Mouse (Mus musculus) heart, adult 18-20 months (tissue): ENCODE results near the gene Taf10. TPM values are rescaled to one million over a fixed set of nuclear protein-coding genes. Genes with fewer than 3 reads are reported as not detected.
A peak's percentile ranks its signal among the peaks of the same experiment; 100 is the strongest.

ENCODE experiments used
- DNase-seq, 2 experiments: peaks; one replicate each; pipeline ENCODE4 v3.0.0; 2021 to 2022; ENCODE audit warnings: mixed read lengths in 1 of 2
- long read RNA-seq, 2 experiments: library from polyadenylated mRNA; stranded (forward); transcript quantifications; one replicate each; pipeline ENCODE4 v2.0.0; 2021
- total RNA-seq, 2 experiments: library from RNA; stranded (reverse); gene quantifications; 2 replicates each; pipeline ENCODE4 v1.2.3; 2021

Taf10 gene
- total RNA-seq, result 100 to 1,000 TPM in 1 of 2 experiments, 10 to 100 TPM in 1; 94.8 to 120 TPM
- long read RNA-seq, experiment 1, full-length matches to known transcripts, result 40 of 48 reads
- long read RNA-seq, experiment 1, partial matches to known transcripts, result 2 of 48 reads
- long read RNA-seq, experiment 1, other reads (novel, unspliced or antisense), result 6 of 48 reads
- long read RNA-seq, experiment 2, full-length matches to known transcripts, result 41 of 48 reads
- long read RNA-seq, experiment 2, partial matches to known transcripts, result 2 of 48 reads
- long read RNA-seq, experiment 2, other reads (novel, unspliced or antisense), result 5 of 48 reads

DNA sequence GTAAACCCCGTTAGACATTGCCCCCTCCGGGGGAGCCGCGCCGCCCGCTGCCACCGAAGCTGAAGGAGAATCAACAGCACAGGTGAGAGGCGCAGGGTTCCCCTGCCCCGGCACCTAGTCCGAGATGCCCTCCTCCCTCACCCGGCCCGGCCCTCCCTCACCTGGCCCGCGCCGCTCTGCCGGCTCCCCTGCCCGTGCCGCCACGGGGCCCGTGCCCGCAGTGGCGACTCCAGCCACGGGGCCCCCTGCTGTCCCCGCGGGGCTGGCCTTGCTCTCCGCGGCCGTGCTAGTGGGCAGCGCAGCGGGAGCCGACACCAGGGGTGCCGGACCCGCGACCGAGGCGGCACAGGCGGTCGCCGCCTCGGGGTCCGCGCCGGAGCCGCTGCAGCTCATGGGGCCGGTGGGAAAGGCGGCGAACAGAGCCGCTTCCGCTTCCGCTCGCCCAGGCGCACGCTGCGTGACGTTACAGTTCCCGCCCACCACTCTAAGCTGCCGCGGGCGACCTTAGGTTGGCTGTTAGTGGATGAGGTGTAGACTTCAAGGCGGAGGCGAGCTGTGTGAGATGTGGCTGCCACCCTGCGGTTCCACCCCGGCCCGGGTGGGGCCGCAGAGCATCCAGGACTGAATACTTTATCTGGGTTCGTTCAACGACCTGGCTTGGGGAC is at the start of gene Taf10:
Taf10 (minus strand) TSS at position 436 of the 665 bp plus-strand sequence.
- peak; percentile 88 to 90 for DNase-seq

DNA sequence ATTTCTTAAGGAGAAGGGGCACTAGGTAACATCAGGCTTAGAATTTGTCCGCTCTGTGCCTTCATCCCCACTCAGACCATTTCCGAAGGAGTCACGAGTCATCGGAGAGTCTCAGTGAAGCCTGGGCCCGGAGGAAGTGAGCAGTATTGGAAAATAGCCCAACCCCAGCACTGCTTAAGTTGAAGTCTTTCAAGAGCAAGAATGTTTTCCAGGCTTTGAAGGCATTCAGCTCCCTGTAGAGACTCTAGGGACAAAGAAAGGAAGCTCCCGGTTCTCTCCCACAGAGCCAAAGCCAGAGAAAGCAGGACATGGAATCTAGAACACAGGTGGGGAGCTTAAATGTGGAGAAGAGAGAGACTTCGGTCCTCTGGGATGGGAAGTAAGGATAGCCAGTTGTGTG is 49.5 kb upstream of the Taf10 start:
- DNase-seq, result peak; percentile 46 to 74

DNA sequence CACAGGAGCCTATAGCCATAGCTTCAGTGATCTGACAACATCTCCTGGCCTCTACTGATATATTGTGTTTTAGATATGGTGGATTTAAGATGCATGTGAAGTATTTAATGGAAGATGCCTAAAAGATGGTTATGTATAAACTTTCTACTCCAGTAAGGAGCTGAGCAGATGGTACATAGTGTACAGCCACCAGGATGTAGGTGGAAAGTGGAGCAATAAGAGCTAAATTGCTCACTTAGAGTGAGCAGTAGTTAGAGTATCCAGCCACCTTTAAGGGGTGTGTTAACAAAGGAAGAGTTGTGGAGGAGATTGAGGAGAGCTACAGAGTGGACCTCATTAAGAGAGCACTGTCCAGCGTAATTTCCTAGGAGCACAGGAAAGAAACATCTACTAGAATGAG is 47.0 kb upstream of the Taf10 start:
- no peak for DNase-seq

DNA sequence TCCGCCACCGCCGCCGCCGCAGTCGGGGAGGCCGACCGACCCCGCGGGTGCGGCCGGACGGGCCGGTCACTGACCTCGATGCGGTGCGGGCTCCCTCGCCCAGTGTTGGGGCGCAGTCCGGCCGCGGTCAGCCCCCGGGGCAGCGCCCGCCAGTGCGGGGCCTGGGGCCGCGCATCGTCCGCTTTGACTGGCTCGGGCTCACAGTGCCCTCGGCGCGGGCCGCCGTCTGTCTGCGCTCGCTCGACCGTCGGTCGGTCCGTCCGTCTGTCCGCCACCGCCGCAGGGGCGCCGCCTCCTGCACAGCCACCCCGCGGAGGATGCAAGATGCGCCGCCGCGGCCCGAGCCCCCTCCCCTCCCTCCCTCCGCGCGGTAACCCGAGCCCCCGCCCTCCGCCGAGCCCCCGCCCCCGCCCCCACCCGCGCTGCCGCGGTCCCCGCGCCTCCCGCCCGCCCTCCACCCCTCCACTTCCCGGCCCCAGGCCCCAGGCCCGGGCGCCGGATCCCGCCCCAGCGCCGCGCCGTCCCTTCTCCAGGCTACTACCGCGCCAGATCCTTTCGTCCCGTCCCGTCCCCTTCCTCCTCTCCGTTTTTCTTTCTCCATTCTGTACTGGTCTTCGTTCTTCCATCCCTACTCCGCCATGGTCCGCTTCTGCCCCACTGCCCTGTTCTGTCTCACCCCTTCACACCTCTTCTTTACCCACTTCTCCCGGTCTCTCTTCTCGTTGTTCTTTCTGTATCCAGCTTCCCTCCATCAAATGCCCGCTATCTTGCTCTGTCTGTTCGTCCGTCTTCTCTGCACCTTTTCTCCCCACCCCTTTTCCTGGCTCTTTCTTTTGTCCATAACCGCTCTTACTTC is 43.4 kb upstream of the Taf10 start, which contains the start of gene Dchs1:
Dchs1 (minus strand) TSS at position 370 of the 856 bp plus-strand sequence.
- DNase-seq, result peak; percentile 29 to 44

DNA sequence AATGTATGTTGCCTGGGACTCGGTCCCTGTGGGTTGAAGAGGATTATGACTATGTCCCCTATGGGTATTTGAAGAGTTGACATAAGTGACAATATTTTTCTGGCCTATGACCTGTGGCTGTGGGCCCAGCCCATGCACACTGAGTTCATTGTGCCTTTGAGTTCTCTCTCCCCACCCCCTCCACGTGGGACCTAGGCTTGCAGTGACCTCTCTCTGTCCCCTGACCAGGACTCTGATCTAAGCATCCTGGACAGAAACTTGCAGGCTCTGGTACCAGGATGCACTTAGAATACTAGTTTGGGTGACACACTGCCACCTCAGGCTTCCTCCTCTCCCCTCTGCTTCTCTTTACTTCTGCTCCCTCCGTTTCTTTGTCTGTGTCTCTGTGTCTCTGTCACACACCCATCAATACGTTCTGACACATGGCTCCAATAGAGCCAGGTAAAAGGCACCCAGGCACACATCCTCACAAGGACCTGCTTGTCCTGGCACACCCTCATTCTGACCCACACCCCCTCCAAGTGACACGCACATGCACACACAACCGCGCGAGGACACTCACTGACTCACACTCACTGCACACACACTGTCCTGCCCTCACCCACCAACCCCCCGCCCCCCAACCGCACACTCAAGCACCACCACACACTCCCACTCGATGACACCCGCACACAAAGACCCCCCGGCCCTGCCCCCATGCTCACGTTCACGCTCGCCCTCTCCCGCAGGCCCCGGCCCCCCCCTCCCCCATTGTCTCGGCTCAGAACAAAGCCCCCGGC is 42.5 kb upstream of the Taf10 start:
- no peak for DNase-seq

DNA sequence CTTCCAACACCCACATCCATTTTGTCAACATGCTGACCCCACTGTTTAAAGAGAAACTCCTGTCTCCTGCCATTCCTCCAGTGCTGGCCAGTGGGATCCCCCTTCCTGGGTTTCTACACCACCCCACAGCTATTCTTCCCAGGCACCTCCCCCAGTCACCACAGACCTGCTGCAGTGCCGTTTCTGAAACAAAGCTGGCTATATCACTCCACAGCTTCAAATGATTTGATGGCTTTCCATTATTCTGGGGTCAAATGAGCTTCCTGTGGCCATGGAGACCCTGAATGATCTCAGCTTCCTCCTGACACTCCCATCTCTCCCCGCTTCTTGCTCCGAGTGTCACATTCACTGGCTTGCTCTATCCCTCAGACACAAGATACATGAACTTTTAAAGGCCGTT is 40.4 kb upstream of the Taf10 start:
- DNase-seq, result no peak

DNA sequence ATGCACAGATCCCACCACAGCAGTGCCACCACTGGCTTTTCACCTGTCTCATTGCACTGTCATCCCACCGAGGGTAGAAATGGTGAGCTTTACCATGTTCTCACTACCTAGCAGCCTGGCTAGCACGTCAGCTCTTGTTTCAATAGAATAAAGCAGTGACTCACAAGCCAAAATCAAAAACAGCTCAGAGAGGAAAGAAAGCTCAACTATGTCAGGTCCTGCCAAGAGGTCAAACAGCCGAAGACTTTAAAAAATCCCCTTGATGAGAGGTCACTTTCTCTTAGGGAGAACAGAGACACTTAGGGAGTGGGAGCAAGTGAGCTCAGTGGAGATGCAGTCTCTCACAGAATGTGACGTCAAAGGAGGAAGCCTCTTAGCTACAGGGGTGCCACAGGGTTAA is 39.7 kb upstream of the Taf10 start:
- no peak for DNase-seq

DNA sequence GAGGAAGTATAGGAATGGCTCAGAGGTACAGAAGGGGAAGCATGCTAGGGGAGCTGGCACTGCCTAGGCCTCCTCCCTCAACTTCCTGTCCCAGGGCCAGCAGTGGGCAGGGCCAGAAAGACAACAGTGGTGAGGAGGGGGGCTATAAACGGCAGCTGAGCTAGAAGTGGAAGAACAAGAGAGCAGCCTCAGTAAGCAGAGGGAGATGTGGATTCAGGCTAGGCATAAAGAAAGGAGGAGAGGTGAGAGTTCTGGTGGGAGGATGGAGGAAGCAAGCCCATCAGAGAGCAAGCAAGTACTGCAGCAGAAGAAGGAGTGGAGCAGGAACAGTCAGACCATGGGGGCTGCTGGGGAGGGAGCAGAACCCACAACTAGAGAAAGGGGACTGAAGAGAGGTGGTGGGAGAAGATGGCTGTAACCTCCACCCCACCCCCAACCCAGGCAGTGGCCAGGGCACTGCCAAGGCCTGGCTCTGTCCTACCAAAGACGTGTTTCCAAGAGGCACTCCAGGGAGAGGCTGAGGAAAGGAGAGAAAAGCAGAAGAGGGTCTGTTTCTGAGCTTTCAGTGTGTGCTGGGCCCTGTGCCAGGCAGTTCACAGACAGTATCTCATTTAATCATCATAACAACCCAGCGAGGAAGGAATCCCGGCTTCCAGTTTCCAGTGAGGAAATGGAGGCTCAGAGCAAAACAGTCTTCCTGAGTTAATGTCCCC is 34.5 kb upstream of the Taf10 start:
- peak; percentile 50 to 74 for DNase-seq

DNA sequence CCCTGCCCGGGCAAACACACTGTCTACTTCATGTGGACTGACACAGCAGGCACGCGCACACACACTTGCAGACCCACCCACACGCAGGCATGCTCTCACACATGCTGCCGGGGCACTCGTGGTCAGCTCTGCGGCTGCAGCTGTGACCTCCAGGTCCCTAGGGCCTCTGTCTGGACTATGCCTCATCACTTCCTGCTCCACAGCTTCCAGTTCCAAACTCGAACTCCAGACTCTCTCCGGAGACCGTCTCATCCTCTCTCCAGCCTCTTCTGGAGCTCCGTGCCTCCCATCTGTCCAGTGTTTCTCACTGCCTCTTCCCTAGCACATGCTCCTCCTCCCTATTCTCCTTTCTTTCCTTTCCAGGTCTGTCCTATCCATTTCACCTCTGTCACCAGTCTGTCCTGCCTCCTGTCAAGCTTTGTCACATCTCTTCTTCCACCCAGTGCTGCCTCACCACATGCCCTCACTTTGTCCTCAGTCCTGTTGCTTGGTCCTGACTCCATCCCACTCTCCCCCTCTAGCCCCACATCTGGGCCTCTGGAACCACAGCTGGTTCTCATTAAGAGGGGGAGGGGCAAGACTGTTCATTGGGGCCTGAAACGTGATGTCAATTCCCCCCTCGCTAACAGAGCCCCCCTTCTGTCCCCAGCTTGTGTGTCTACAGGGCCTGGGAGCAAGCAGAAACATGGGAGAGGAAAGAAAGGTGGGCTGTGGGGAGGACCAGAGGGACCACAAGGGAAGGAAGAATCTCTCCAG is 33.8 kb upstream of the Taf10 start:
- DNase-seq, result peak; percentile 76 to 90

DNA sequence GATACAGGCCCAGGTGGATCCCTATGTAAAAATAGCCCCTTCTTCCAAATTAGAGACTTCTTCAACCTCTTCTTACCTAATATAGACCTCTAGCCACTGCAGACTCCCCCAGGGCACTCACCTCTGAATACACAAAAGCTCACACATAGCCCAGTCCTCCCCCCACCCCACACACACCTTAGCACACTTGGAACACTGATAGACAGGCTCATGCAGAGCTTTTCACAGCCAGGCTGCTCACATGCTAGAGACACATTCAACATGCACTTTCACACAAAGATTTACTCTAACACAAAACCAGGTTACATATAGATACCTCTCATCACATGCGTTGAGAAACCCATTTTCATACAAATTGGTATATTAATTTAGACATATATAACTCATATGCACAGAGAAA is 33.2 kb upstream of the Taf10 start:
- DNase-seq, result no peak

DNA sequence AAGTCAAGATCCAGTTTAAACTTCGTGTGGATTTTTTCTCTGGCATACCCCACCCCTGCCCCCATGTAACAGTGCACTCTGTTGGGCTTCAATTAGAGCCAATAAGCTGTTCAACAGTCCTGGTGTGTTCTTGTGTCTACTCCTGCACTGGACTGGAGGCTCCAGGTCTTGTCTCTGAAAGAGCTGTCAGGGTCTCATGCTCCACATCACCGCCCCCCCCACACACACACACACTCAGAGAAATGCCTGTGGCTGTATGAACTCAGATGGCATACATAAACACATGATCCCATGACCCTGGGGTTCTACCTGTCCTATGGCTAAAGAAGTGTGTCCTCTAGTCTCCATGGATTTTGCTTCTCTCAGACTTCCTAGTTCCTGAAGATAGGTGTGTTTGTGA is 31.9 kb upstream of the Taf10 start:
- DNase-seq, result no peak

DNA sequence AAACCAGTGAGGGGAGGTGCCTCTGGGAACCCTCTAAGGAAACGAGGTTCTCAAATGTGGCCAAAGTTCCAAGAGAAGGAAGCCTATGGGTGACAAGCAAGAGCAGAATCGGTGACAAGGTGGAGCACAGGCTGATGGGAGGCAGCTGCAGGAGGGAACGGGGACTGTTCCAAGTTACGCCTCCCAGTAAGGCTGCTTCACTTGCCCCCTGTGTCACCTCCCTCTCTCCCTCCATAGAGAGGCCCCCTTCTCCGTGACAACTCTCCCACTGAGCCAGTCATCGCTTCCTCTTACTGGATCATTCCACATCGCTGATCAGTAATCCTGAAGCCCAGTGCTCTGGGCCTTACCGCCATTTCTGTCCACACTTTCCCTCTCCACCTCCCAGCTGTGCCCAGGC is 30.5 kb upstream of the Taf10 start:
- DNase-seq, result no peak

DNA sequence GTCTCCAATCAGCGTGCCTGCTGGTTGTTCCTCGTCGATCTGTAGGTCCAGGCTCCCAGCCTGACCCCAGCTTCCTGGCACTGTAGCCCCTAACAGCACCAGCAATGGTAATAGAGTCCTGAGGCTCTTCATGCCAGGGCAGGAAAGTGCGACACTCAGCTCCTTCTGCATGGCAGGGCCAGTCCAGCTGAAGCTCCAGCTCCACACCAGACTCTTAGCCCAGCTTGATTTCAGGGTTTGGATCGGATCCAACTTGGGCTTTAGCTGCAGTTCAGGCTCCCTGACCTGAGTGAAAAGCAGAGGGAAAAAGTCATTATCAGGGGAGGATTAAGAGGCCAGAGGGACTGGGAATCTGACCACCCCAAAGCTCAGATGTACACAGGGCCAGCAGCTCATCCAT is 28.9 kb upstream of the Taf10 start:
- DNase-seq, result no peak

DNA sequence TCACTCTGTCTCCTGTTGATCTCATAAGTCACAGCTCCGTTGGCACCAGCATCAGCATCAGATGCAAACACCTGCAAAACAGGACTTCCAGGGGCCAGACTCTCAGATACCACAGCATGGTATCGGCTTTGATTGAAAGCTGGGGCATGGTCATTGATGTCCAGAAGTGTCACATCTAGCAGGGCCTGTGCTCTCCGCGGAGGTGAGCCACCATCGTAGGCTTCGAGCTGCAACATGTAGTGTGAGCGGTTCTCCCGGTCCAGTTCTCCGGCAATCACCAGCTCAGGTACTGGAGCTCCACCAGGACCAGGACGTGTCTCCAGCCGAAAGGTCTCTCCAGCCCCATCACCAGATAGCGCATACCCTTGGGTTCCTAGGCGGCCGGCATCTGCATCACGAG is 28.2 kb upstream of the Taf10 start:
- no peak for DNase-seq

DNA sequence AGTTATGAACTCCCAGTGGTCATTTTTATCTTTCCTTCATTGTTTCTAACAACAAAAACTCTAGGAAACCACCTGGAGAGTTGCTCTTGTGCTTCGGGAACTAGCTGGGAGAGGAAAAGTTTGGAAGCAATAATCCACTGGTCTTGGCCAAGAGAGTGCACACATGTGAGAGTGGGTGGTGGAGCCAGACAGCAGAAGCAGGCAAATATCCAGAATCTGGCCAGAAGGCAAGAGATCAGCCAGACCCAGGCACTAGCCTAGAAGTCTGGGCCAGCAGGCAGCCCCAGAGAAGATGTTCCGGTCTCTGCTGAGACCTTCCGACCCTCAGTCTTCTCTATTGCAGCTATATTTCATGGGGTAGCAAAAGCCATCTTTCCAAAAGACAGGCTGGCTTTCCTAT is 25.8 kb upstream of the Taf10 start:
- peak; percentile 55 to 70 for DNase-seq

DNA sequence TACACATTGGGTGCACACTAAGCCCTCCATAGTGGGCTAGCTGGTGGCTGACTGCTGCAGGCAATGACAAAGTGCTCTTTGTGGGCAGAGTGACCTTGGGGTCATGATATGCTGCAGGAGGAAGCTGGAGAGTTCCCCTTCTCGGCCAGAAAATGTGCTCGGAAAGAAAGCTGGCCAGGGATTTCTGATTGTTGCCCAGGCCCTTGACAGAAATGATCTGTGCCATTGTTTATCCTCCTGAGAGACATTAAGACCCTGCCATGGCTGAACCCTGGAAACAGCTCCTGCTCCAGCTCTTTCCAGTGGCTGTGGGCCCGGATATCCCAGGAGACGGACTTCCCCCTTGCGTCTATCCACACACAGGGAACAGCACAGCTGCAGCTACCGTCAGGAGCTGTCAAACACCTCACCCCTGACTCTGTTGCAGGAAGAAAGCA is 23.6 kb upstream of the Taf10 start:
- peak; percentile 46 for DNase-seq

DNA sequence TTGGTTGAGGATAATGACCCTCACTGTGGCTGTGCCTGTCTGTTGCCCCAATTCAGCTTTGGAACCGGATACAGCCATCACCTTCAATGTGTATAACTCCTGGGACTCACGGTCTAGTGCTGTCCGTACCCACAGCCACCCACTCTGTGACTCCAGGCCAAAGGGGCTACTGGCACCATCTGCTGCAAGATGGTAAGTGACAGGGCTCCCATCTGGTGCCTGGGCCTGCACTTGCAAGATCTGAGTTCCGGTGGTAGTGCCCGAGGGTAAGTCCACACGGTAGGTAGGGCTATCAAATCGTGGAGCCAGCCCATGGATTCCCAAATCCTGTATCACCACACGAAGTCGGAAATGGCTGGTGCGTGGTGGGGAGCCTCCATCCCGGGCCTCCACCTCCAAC is 20.2 kb upstream of the Taf10 start:
- no peak for DNase-seq

DNA sequence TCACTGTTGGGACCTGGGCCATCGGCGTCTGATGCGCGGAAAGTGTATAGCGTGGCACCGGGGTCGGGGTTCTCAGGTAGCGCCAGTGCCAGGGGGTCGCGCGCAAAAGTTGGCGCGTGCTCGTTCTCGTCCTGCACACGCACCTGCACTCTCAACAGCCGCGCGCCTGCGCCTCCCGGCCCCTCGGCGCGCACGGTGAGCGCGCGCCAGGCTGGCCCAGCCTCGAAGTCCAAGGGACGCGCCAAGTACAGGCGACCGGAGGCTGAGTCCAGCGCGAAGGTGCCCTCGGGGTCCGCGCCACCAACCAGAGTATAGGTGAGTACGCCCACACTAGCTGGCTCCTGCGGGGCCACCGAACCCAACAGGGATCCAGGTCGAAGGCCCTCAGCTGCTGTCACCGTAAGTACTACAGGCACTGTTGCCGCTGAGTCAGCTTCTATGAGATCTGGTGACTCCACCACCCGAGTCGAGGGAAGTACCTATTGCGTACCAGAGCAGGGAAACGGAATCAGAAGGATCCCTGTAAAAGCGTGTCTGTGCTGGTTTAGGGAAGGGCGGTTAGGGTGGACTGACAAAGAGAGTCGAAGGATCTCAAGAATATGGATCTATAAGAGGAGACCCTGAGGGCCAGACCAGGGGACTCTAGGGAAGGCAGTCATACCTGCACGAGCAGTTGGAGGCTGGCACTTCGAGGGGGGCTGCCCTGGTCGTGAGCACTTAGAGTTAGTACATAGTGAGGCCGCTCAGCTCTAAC is 18.5 kb upstream of the Taf10 start:
- DNase-seq, result no peak

DNA sequence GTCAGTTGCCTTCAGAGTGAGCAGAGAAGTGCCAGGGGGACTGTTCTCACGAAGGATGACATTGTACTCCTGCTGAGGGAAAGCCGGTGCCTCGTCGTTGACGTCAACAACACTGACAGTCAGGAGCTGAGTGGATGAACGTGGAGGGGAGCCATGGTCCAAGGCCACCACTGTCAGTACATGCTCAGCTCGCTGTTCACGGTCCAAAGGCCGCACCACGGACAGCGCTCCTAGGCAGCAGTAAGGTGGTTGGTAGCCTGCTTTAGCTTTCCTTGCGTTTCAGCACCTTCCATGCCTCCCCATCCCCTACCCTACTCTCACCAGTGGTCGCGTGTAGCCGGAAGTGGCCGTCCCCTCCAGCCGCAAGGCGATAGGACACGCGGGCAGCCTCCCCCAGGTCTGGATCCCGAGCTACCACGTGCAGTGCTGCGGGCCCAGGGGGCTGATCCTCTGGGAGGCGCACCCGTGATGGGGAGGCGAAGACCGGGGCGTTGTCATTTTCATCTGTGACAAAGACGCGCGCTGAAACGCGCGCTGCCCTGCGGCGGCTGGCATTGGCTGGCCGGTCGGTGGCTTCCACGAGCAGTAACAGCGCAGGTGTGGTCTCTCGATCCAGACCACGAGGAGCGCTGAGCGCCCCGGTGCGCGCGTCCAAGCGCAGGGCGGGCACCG is 17.8 kb upstream of the Taf10 start:
- DNase-seq, result no peak
